Mouse (Mus musculus) bone marrow macrophage, adult 2 months (primary cell): ENCODE measurements around the gene Gja1. TPM values are rescaled to one million over a fixed set of nuclear protein-coding genes. Genes with fewer than 3 reads are reported as not detected.
"Not testable (repeated sequence)": the region's sequence is repeated elsewhere in the genome, so short reads cannot be mapped to it uniquely, and the experiment has no call there.

Source experiments
- H3K27ac ChIP-seq: 2 replicates; pipeline ENCODE4 v1.5.1; 2012; ENCODE audit warnings: low read depth, low read length; ENCODE audit not compliant: insufficient read depth
- H3K4me1 ChIP-seq: 2 replicates; pipeline ENCODE4 v1.6.1; 2012; ENCODE audit warnings: low read length; ENCODE audit not compliant: control insufficient read depth, insufficient read depth
- H3K4me3 ChIP-seq: 2 replicates; pipeline ENCODE4 v1.5.1; 2012; ENCODE audit warnings: mild to moderate bottlenecking, low read length, moderate library complexity; ENCODE audit not compliant: insufficient read depth
- CTCF ChIP-seq: IDR thresholded peaks from 2 replicates; pipeline ENCODE4 v1.5.1; 2012; ENCODE audit warnings: low read depth, mild to moderate bottlenecking, low read length, moderate library complexity
- POLR2A ChIP-seq: IDR thresholded peaks from 2 replicates; pipeline ENCODE4 v1.6.1; 2012; ENCODE audit warnings: mild to moderate bottlenecking, low read depth, low read length, borderline replicate concordance
- polyA plus RNA-seq: library from polyadenylated mRNA; stranded (reverse); fragments of >200 nt; gene quantifications from 2 replicates; pipeline ENCODE4 v1.2.4, GENCODE M21; 2012; ENCODE audit not compliant: missing spikeins, insufficient read depth, insufficient read length

Gja1 gene
- polyA plus RNA-seq, 1 experiment = 2.0 TPM

DNA sequence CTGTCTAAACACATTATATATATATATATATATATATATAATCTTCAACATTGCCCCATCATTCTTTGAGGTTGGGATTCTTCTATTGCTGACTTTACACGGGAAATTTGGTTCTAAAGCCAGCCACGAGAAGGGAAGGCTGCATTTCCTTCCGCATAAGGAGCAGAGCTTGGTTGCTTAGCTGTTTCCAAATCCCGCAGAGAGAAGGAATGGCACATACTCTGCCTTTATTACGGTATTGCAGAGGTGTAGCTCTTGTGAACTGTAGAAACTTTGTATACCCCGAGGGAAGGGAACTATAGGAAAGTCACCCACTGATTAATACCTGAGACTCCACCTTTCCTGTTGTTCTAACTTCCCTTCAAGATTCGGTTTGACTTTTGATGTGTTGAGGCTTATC is 2.6 kb downstream of the Gja1 start:
- peaks cover 3% of the 10 kb centered on the region for H3K4me1 ChIP-seq
- no peak for TF ChIP-seq POLR2A
- TF ChIP-seq CTCF = no peak
- no peak overlapping the region for H3K4me3 ChIP-seq
- H3K27ac ChIP-seq = no peak overlapping the region

DNA sequence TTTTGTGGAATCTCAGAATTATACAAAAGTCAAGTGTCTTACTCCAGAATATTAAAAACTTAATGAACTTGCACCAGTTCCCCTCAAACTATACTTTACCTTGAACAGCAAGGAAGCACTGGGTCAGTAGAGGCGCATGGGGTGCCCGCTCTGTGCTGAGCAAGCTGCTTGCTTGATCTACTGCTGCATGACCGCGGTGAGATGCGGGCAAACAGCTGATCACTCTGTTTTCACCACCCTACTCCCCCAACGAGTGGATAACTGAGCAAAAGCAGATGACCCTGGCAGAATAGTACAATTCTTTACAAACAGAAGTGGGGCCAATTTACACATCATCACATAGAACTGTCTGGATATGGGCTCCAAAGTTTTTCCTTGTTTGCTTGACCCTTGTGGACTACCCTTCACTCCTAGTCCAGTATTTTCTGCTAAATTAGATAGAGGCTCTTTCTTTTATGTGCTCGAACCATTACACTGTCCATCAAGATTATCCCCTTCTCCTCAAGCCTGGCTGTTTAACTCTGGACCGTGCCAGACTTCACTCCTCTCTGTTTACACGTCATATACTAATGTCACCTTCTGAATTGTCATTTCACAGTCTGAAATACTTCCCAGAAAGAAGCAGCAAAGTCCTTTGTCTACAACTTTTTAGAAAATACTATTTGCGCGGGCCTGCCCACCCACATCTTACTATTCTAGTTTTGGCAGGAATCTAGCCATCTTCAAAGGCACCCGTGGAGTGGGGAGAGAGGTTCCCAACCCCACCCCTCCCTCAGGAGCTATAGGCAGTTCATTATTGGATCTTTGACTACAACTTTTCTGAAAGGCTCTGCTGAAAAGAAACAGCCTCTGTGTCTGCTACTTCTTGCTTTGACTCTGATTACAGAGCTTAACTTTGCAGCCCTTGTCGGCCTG is 8.3 kb downstream of the Gja1 start:
- H3K27ac ChIP-seq = no peak overlapping the region
- TF ChIP-seq POLR2A (no peak), CTCF (no peak)
- H3K4me3 ChIP-seq = no peak overlapping the region

DNA sequence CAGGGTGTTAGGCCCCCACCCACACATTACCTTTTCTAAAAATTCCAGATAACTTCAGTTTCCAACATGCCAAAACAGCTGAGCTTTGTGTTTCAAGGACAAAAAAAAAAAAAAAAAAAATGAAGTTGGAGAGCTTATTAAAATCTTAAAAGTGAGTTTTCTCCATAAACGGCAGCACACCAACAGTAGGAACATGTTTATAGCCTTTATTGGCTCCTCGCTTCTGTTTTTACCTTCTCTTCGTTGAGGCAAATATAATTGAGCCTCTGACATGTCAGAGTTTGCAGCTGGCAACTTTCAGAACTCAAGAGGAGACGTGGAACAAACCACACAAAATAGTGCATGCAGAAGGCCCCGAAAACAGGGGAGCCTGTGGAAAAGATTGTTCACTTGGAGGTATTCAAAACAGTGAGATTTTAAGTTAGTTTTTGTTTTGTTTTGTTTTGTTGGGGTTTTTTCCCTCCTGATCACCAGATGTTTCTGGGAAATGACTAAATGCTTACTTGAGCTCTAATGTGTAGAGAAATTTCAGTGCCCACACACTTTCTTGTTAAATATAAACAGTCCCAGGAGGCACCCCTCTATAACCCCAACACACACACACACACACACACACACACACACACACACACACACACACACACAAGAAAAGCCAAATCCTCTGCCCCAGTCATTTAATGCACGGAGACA is 16.1 kb downstream of the Gja1 start:
- Histone ChIP-seq H3K4me3 (no peak overlapping the region), H3K27ac (no peak overlapping the region), H3K4me1 (0 out of 2 replicates have a peak, but pooled peaks cover 2% of the 10 kb centered on the region)
- TF ChIP-seq CTCF (no peak), POLR2A (no peak)

More for the DNA sequence above, 8.3 kb downstream of the Gja1 start:
- H3K4me1 ChIP-seq = no peaks in the 10 kb centered on the region

DNA sequence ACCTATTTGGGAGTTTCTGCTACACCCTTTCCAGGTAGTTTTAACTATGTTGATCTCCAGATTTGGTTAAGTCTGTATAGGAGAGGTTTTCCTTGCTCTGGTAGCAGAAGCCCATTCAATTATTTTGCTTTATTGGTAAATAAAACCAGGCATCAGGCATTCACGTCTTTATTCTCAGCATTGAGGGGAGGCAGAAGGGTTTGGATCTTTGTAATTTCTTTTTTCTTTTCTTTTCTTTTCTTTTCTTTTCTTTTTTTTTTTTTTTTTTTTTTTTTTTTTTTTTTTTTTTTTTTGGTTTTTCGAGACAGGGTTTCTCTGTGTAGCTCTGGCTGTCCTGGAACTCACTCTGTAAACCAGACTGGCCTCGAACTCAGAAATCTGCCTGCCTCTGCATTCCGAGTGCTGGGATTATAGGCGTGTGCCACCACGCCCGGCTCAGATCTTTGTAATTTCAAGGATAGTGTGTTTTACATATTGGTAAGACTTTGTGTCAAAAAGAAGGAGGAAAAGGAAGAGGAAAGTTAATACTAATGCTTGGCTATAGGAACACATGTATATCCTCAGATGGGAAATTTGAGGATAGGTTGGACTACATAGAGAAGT is 16.8 kb downstream of the Gja1 start:
- H3K27ac ChIP-seq, H3K4me1 ChIP-seq, H3K4me3 ChIP-seq: not testable (repeated sequence)

DNA sequence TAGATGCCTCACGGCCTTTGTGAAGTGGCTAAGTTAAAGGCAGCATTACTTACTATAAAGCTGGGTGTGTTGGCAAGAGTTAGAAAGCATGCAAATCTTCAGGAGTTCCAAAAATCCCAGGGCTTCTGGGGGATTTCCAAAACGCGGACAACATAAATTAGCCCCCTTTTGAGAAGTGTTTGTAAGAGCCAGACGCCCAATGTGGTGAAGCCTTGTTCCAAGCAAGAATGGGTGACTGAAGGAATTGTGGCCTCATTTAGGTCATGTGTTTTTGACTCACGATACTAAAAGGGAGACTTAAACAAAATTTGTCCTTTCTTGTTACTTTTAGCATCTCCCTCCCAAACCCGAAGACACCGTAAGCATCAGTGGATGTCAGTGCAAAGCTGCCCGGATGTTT is 20.7 kb downstream of the Gja1 start:
- no peak overlapping the region for H3K27ac ChIP-seq
- 0 out of 2 replicates have a peak, but pooled peaks cover 2% of the 10 kb centered on the region for H3K4me1 ChIP-seq
- TF ChIP-seq CTCF (no peak), POLR2A (no peak)
- no peak overlapping the region for H3K4me3 ChIP-seq

DNA sequence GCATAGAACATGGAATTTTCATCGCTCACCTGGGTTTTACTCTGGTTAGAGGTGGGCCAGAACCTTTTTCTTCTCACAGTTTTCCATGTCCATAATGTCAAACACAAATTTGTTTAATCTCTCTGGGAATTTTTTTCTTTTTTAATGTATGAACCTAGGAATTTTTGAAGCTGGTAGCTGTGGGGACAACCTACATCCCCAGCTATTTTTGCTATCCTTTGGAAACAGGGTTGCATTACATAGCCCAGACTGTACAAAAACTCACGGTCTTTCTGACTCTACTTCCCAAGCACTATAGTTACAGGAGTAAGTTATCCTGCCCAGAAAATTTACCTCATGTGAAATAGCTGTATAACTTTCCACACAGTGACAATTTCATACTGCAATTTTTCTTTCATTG is 21.2 kb downstream of the Gja1 start:
- Histone ChIP-seq H3K4me1 (0 out of 2 replicates have a peak, but pooled peaks cover 2% of the 10 kb centered on the region), H3K4me3 (no peak overlapping the region), H3K27ac (no peak overlapping the region)
- no peak for TF ChIP-seq POLR2A
- no peak for TF ChIP-seq CTCF

DNA sequence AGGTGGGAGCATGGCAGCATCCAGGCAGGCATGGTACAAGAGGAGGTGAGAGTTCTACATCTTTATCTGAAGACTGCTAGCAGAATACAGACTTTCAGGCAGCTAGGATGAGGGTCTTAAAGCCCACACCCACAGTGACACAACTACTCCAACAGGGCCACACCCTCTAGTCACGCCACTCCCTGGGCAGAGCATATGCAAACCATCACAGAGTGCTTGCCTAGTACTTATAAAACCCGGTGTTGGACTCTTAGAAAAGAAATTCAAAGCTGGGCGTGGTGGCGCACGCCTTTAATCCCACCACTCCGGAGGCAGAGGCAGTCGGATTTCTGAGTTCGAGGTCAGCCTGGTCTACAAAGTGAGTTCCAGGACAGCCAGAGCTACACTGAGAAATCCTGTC is 24.3 kb downstream of the Gja1 start:
- H3K4me3 ChIP-seq, H3K27ac ChIP-seq, H3K4me1 ChIP-seq: not testable (repeated sequence)

DNA sequence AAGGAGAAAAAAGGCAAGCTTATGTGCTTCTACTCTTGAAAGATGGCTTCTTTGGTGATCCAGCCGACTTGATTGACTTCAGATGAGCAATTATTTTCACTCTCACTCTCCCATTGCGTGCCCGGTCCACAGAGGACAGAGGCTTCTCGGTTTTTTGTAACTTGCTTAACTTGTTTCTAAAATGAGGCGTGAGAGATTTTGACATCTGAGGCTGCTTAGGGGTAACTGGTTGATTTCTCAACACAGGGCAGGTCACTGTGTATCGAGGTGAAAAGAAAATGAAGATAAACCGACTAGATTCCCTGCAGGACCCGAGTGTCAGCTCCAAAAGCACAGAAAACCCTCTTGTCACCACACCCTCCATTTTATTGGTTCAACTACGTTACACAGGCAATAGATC is 28.8 kb downstream of the Gja1 start:
- Histone ChIP-seq H3K4me3 (no peak overlapping the region), H3K27ac (no peak overlapping the region), H3K4me1 (no peaks in the 10 kb centered on the region)
- TF ChIP-seq POLR2A = no peak
- no peak for TF ChIP-seq CTCF

DNA sequence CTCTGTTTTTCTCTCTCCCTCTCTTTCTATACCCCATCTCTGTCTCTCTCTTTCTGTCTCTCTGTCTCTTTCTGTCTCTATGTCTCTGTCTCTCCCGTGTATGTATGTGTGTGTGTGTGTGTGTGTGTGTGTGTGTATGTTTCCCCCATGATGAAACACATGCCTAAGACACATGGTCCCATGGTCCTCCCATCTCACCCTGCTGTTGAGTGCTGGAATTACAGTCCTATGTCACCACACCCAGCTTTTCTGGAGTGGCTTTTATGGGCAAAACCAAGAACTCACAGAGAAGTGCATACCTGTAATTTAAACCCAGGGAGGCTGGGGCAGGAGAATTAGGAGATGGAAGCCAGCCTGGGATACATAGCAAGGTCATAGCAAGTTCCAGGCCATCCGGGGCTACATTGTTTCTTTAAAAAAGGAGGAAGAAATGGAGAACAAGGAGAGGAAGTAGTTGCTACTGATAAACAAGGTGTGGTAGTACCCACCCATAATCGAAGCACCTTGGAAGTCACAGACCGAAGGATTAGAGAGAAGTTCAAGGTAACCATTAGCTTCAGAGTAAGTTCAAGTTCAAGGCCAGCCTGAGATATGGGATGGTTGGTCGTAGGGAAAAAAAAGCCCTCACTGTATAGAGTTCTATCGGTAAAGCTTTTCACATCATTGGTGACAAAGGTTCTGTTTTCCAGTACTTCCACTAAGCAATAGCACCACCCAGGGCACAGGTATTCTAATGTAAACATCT is 29.4 kb downstream of the Gja1 start:
- no peak overlapping the region for H3K4me3 ChIP-seq
- H3K27ac ChIP-seq = no peak overlapping the region
- TF ChIP-seq POLR2A (no peak), CTCF (no peak)
- no peaks in the 10 kb centered on the region for H3K4me1 ChIP-seq

DNA sequence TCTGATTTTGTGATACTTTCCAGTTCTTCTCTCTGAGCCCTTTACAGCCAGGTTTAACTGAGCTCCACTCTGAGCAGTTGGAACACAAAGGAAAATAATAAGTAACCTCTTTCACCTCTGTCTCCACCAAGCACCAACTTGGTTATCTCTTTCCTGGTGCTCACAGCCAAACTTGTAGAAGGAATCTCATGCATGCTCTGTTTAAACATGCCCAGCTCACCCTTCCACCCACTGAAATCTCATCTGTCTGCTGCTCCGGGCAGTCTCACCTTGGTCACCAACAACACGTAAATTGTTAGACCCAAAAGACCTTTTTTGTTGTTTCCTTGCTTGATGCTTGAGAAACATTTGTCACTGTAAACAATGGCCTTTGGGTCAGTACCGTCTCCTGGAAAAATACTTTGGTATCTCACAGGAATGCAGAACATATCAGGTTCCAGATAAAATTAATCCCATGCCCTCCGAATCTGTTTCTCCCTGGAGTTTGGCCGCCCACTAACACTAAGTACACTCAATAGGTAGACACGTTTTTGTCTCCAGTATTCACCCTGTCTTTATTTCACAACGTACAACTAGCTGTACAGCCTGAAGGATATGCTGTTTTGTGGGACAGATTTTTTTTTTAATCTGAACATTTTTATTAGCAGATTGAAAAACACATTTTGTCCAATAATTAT is 38.9 kb downstream of the Gja1 start:
- Histone ChIP-seq H3K4me3 (no peak overlapping the region), H3K27ac (no peak overlapping the region), H3K4me1 (no peaks in the 10 kb centered on the region)
- TF ChIP-seq POLR2A (no peak), CTCF (no peak)
